Mouse (Mus musculus): ENCODE results near the gene Gm29866.
"Not testable (repeated sequence)": the region's sequence is repeated elsewhere in the genome, so short reads cannot be mapped to it uniquely, and the experiment has no call there.

The Gm29866 gene

GRCm38 (mm10) chrY:20993557-20993956 is at the start of gene Gm29866:
Gm29866 (minus strand) TSS chrY:20993657.
- in situ Hi-C loops (cut with MboI) = not testable (repeated sequence)
